10 mouse cellular contexts compared by ENCODE assay signal in genomic region chr16:4604293-4604837, GRCm38 (mm10). TPM values are rescaled to one million over a fixed set of nuclear protein-coding genes. Genes with fewer than 3 reads are reported as not detected.
DNase-seq lines count a peak whose midpoint lies in the region; ATAC-seq and TF ChIP-seq lines count a peak whose summit lies in the region.
"Had no signal": no experiment of that assay in that cellular context is flagged by ENCODE, and none has a peak within 500 bp of the region (broad histone marks: within the 10 kb centered on the region; RNA-seq: fewer than 3 reads in every experiment).

No protein-coding gene starts in this region.

- no peak overlapping the region for H3K4me2 ChIP-seq in heart, embryonic 14.5 days (ENCODE audit: low read length)
- 0 out of 2 replicates have a peak overlapping the region, but pooled peaks have one; percentile 6 for H3K4me2 ChIP-seq in intestine, postnatal 0 days (replicated peaks; ENCODE audit: low read depth)
- H3K4me2 ChIP-seq in limb, embryonic 14.5 days (replicated peaks; ENCODE audit: low read depth, low read length, severe bottlenecking), result 0 out of 2 replicates have a peak overlapping the region, but pooled peaks have one; percentile 33
- H3K4me2 ChIP-seq: liver, embryonic 15.5 days had no signal

- 67% methylated on average over 11 of the region's 11 CpGs for WGBS in heart, embryonic 14.5 days
- 60% methylated on average over 11 of the region's 11 CpGs for WGBS in intestine, postnatal 0 days
- WGBS in limb, embryonic 14.5 days, result 57% methylated on average over 11 of the region's 11 CpGs

- H3K27me3 ChIP-seq in heart, embryonic 14.5 days (ENCODE audit: control insufficient read depth, insufficient read depth, low read length), result no peaks in the 10 kb centered on the region
- H3K27me3 ChIP-seq in intestine, postnatal 0 days (replicated peaks; ENCODE audit: control insufficient read depth, insufficient read depth, low read length), result no peaks in the 10 kb centered on the region
- H3K27me3 ChIP-seq in limb, embryonic 14.5 days (ENCODE audit: control insufficient read depth, insufficient read depth, low read length), result no peaks in the 10 kb centered on the region
- H3K27me3 ChIP-seq: liver, embryonic 15.5 days had no signal

- no peak for DNase-seq in heart, adult 8-10 months (ENCODE audit: low spot score)
- peak; percentile 69 for DNase-seq in Muller cell, postnatal 12 days (ENCODE audit: inconsistent ontology term)
- no peak for DNase-seq in limb, embryonic 14.5 days (ENCODE audit: low spot score)
- no peak for DNase-seq in layer of hippocampus, adult 9-11 months
- DNase-seq in MN1 (ENCODE audit: low spot score), result no peak
- DNase-seq in embryo, embryonic 10.5 days (ENCODE audit: low spot score), result no peak
- DNase-seq: right cerebral cortex, postnatal 14 days had no signal

- no peak for TF ChIP-seq POLR2A in limb, embryonic 14.5 days (IDR thresholded peaks at IDR 0.05; ENCODE audit: borderline replicate concordance, extremely low read depth, insufficient read depth, insufficient read length)

- TF ChIP-seq CTCF in intestine, postnatal 0 days (IDR thresholded peaks at IDR 0.05; ENCODE audit: low read depth), result no peak

- H3K4me3 ChIP-seq in heart, embryonic 14.5 days (ENCODE audit: control insufficient read depth in 1 of 2, insufficient read depth in 1 of 2, low read depth in 1 of 2, low read length in 2 of 2), result no peak overlapping the region
- no peak overlapping the region for H3K4me3 ChIP-seq in intestine, postnatal 0 days (ENCODE audit: low read depth, low read length)
- H3K4me3 ChIP-seq in limb, embryonic 14.5 days (replicated peaks; ENCODE audit: low read length), result no peak overlapping the region
- H3K4me3 ChIP-seq: liver, embryonic 15.5 days had no signal

- peaks cover 75 to 91% of the 10 kb centered on the region in 2 experiments for H3K4me1 ChIP-seq in heart, embryonic 14.5 days (ENCODE audit: control insufficient read depth in 2 of 2, insufficient read depth in 2 of 2, low read length in 2 of 2)
- H3K4me1 ChIP-seq in intestine, postnatal 0 days (replicated peaks; ENCODE audit: control insufficient read depth, insufficient read depth, low read length), result peaks cover 38% of the 10 kb centered on the region
- peaks cover 74% of the 10 kb centered on the region for H3K4me1 ChIP-seq in limb, embryonic 14.5 days (ENCODE audit: control insufficient read depth, insufficient read depth, low read length)

- peak overlapping the region; percentile 16; the same call in 1 of the 2 replicates for H3K9ac ChIP-seq in heart, embryonic 14.5 days (ENCODE audit: low read length)
- no peak overlapping the region; the same call in 1 of the 2 replicates for H3K9ac ChIP-seq in intestine, postnatal 0 days (ENCODE audit: low read depth, low read length)
- H3K9ac ChIP-seq in limb, embryonic 14.5 days (ENCODE audit: low read depth, low read length, severe bottlenecking), result 0 out of 2 replicates have a peak overlapping the region, but pooled peaks have one; percentile 4
- H3K9ac ChIP-seq: liver, embryonic 15.5 days had no signal

- peaks cover 11% of the 10 kb centered on the region for H3K36me3 ChIP-seq in heart, embryonic 14.5 days (ENCODE audit: control insufficient read depth, insufficient read depth, low read length)
- peaks cover 6% of the 10 kb centered on the region; the same call in 1 of the 2 replicates for H3K36me3 ChIP-seq in intestine, postnatal 0 days (ENCODE audit: control insufficient read depth, insufficient read depth)
- peaks cover 10% of the 10 kb centered on the region for H3K36me3 ChIP-seq in limb, embryonic 14.5 days (ENCODE audit: control insufficient read depth, insufficient read depth, low read length)
- H3K36me3 ChIP-seq: liver, embryonic 15.5 days had no signal

- 0 out of 4 replicates have a peak overlapping the region, but pooled peaks have one; percentile 12 to 89 for H3K27ac ChIP-seq in heart, embryonic 14.5 days (replicated peaks in 1 of 2; ENCODE audit: control insufficient read depth in 1 of 2, insufficient read depth in 1 of 2, low read depth in 2 of 2, low read length in 2 of 2)
- no peak overlapping the region for H3K27ac ChIP-seq in intestine, postnatal 0 days (ENCODE audit: low read depth, low read length)
- no peak overlapping the region; the same call in 1 of the 2 replicates for H3K27ac ChIP-seq in limb, embryonic 14.5 days (replicated peaks; ENCODE audit: low read depth, low read length)
- H3K27ac ChIP-seq: liver, embryonic 15.5 days had no signal

- no peak for ATAC-seq in heart, embryonic 14.5 days (ENCODE audit: insufficient number of reproducible peaks, insufficient read depth, low FRiP score, low read depth)
- ATAC-seq in intestine, postnatal 0 days, result no peak
- no peak for ATAC-seq in limb, embryonic 14.5 days (ENCODE audit: low FRiP score, low read depth)

- H3K9me3 ChIP-seq in heart, embryonic 14.5 days (ENCODE audit: control insufficient read depth, low read length), result no peaks in the 10 kb centered on the region
- H3K9me3 ChIP-seq in intestine, postnatal 0 days (ENCODE audit: control insufficient read depth), result no peaks in the 10 kb centered on the region
- H3K9me3 ChIP-seq in limb, embryonic 14.5 days (ENCODE audit: control insufficient read depth, low read length), result no peaks in the 10 kb centered on the region
- H3K9me3 ChIP-seq: liver, embryonic 15.5 days had no signal

RNA-seq across cellular contexts. Expression of gene Glis2, which starts 9.9 kb away (rescaled TPM):
- polyA plus RNA-seq in heart, embryonic 14.5 days (2014; fragmentation: Nextera tagmentation; extraction: Ambion mirVana), result 17.8 and 21.4 TPM in 2 replicates
- 10 to 100 TPM in 2 of 4 experiments, 1 to 10 TPM in 2; 7.3 to 13.5 (median 9.5) TPM for total RNA-seq in heart, adult 8-10 months (2022)
- polyA plus RNA-seq in intestine, postnatal 0 days (2015; fragmentation: Nextera tagmentation; extraction: Ambion mirVana), result 9.2 and 10.5 TPM in 2 replicates
- 83.8 and 110 TPM in 2 replicates for polyA plus RNA-seq in limb, embryonic 14.5 days (2012; rRNA removed)
- polyA plus RNA-seq in limb, embryonic 14.5 days (2014; fragmentation: Nextera tagmentation; extraction: Ambion mirVana), result 45.9 and 53.3 TPM in 2 replicates

RNA-seq across cellular contexts. Expression of gene Pam16, which starts 20.4 kb away (rescaled TPM):
- polyA plus RNA-seq in heart, embryonic 14.5 days (2014; fragmentation: Nextera tagmentation; extraction: Ambion mirVana), result 157 and 165 TPM in 2 replicates
- 100 to 1,000 TPM; 145 to 188 (median 160) TPM for total RNA-seq in heart, adult 8-10 months (2022)
- polyA plus RNA-seq in intestine, postnatal 0 days (2015; fragmentation: Nextera tagmentation; extraction: Ambion mirVana), result 63.3 and 72.1 TPM in 2 replicates
- 72.7 and 80.1 TPM in 2 replicates for polyA plus RNA-seq in limb, embryonic 14.5 days (2012; rRNA removed)
- 92.5 and 94.1 TPM in 2 replicates for polyA plus RNA-seq in limb, embryonic 14.5 days (2014; fragmentation: Nextera tagmentation; extraction: Ambion mirVana)

RNA-seq across cellular contexts. Expression of gene Vasn, which starts 35.4 kb away (rescaled TPM):
- polyA plus RNA-seq in heart, embryonic 14.5 days (2014; fragmentation: Nextera tagmentation; extraction: Ambion mirVana), result 11.9 and 12.8 TPM in 2 replicates
- total RNA-seq in heart, adult 8-10 months (2022), result 1 to 10 TPM; 6.9 to 9.3 (median 8.1) TPM
- polyA plus RNA-seq in intestine, postnatal 0 days (2015; fragmentation: Nextera tagmentation; extraction: Ambion mirVana), result 5.0 and 5.3 TPM in 2 replicates
- 75.7 and 117 TPM in 2 replicates for polyA plus RNA-seq in limb, embryonic 14.5 days (2012; rRNA removed)
- polyA plus RNA-seq in limb, embryonic 14.5 days (2014; fragmentation: Nextera tagmentation; extraction: Ambion mirVana), result 35.7 and 36.8 TPM in 2 replicates

RNA-seq across cellular contexts. Expression of gene Dnaja3, which starts 35.4 kb away (rescaled TPM):
- 68.9 and 70.3 TPM in 2 replicates for polyA plus RNA-seq in heart, embryonic 14.5 days (2014; fragmentation: Nextera tagmentation; extraction: Ambion mirVana)
- 100 to 1,000 TPM; 146 to 154 (median 153) TPM for total RNA-seq in heart, adult 8-10 months (2022)
- 37.9 and 38.6 TPM in 2 replicates for polyA plus RNA-seq in intestine, postnatal 0 days (2015; fragmentation: Nextera tagmentation; extraction: Ambion mirVana)
- 27.0 and 30.2 TPM in 2 replicates for polyA plus RNA-seq in limb, embryonic 14.5 days (2012; rRNA removed)
- 52.4 and 54.7 TPM in 2 replicates for polyA plus RNA-seq in limb, embryonic 14.5 days (2014; fragmentation: Nextera tagmentation; extraction: Ambion mirVana)

RNA-seq across cellular contexts. Expression of gene Tfap4, which starts 44.7 kb away (rescaled TPM):
- 2.5 and 4.1 TPM in 2 replicates for polyA plus RNA-seq in heart, embryonic 14.5 days (2014; fragmentation: Nextera tagmentation; extraction: Ambion mirVana)
- total RNA-seq in heart, adult 8-10 months (2022), result 1 to 10 TPM; 2.8 to 6.2 (median 3.6) TPM
- 9.3 and 10.8 TPM in 2 replicates for polyA plus RNA-seq in intestine, postnatal 0 days (2015; fragmentation: Nextera tagmentation; extraction: Ambion mirVana)
- polyA plus RNA-seq in limb, embryonic 14.5 days (2012; rRNA removed), result 29.9 and 31.5 TPM in 2 replicates
- polyA plus RNA-seq in limb, embryonic 14.5 days (2014; fragmentation: Nextera tagmentation; extraction: Ambion mirVana), result 19.6 and 22.8 TPM in 2 replicates

Comparison
In these comparisons a context has a peak if more than half of its experiments do, and no peak if none do; other contexts are left out.
1. H3K27ac ChIP-seq: peak in heart, embryonic 14.5 days (2 of 2); none in intestine, postnatal 0 days (single experiment) and limb, embryonic 14.5 days (single experiment).